Mouse (Mus musculus): ENCODE results near the gene Meiob. TPM values are rescaled to one million over a fixed set of nuclear protein-coding genes. Genes with fewer than 3 reads are reported as not detected.

Meiob gene
- polyA plus RNA-seq, 1 experiment from 2014 or later, result not detected

DNA sequence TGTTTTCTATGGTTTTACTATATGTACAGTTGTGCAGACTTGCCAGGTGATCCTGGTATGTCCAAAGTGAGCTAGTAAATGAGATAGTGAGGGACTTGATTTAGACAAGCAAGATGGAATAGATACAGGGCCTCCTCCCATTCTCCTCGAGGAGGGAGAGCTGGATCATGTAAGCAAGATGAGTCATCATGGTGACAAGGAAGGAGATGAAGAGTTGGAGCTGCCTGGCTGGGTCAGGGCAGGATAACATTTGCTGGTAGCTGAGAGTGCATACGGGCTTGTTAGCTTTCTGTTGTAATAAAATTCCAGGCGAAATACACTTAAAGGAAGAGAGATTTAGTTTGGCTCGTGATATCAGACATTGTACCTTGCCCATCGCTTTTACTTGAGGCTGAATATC, 36.3 kb downstream of the Meiob start:
- H3K4me3 ChIP-seq, result no peak overlapping the region
- H3K9ac ChIP-seq, result no peak overlapping the region
- H3K4me1 ChIP-seq, result no peaks in the 10 kb centered on the region
- peaks cover 21% of the 10 kb centered on the region for H3K27me3 ChIP-seq (replicated peaks)
- no peaks in the 10 kb centered on the region for H3K36me3 ChIP-seq (replicated peaks)
- ATAC-seq (replicated peaks), result no peak
- H3K9me3 ChIP-seq, result no peaks in the 10 kb centered on the region
- H3K27ac ChIP-seq, result no peak overlapping the region
- 67% methylated on average over 5 of the region's 5 CpGs for WGBS
- H3K4me2 ChIP-seq, result no peak overlapping the region

DNA sequence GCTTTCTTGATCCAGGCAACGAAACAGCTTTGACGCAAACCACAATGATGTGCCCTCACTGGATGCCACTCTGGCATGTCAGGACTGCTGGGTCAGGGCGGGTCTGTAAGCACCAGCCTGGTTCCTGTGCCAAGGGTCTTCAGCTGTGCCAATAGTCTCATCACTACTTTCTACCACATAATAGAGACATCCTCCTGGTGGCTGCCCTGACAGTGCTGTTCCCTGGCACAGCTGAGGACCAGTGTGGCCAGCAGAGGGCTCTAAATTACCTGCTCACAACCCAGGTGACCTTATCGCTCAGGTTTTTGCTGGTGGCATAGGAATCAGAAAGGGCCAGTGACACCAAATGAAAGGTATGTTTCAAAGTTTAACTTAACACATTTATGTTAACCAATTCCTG, 37.0 kb downstream of the Meiob start:
- no peak for ATAC-seq (replicated peaks)
- WGBS, result 46% methylated on average over 4 of the region's 4 CpGs

GRCm38 (mm10) chr17:24842631-24843030, 38.5 kb downstream of the Meiob start:
- no peaks in the 10 kb centered on the region for H3K9me3 ChIP-seq
- H3K4me1 ChIP-seq, result no peaks in the 10 kb centered on the region
- no peak overlapping the region for H3K4me3 ChIP-seq
- H3K27me3 ChIP-seq (replicated peaks), result peaks cover 15% of the 10 kb centered on the region
- no peak for ATAC-seq (replicated peaks)
- no peak overlapping the region for H3K9ac ChIP-seq
- H3K4me2 ChIP-seq, result no peak overlapping the region
- H3K27ac ChIP-seq, result no peak overlapping the region
- WGBS, result 63% methylated on average over 2 of the region's 2 CpGs
- H3K36me3 ChIP-seq (replicated peaks), result no peaks in the 10 kb centered on the region

More for the DNA sequence above, 37.0 kb downstream of the Meiob start:
- Histone ChIP-seq H3K9ac (no peak overlapping the region), H3K27ac (no peak overlapping the region), H3K4me2 (no peak overlapping the region), H3K27me3 (replicated peaks) (peaks cover 21% of the 10 kb centered on the region), H3K36me3 (replicated peaks) (no peaks in the 10 kb centered on the region), H3K9me3 (no peaks in the 10 kb centered on the region), H3K4me3 (no peak overlapping the region), H3K4me1 (no peaks in the 10 kb centered on the region)

DNA sequence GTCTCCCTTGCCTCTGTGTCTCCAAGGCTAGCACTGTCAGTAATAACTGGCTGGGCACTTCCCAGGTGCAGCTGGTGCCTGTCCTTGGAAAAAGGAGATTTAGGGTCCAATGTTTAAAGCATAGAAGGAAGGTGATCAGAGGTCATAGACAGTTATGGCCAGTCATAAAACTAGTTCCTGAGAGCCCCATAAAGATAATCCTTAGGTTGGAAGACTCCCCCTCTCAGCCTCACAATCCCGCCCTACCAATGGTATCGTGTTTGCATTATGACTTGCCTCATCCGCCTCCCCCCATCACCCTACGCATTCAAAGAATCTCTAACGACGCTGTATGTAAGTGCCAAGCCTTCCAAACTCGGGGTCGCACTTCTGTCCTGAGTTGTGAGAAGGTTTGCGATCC, 40.4 kb downstream of the Meiob start:
- Histone ChIP-seq H3K27me3 (replicated peaks) (peaks cover 12% of the 10 kb centered on the region), H3K27ac (no peak overlapping the region), H3K9me3 (no peaks in the 10 kb centered on the region), H3K4me2 (no peak overlapping the region), H3K4me1 (peaks cover 13% of the 10 kb centered on the region), H3K9ac (no peak overlapping the region), H3K4me3 (no peak overlapping the region), H3K36me3 (replicated peaks) (no peaks in the 10 kb centered on the region)
- ATAC-seq (replicated peaks), result no peak
- WGBS, result 58% methylated on average over 9 of the region's 9 CpGs

GRCm38 (mm10) chr17:24847386-24847785, 43.3 kb downstream of the Meiob start:
- Histone ChIP-seq H3K9me3 (no peaks in the 10 kb centered on the region), H3K27me3 (replicated peaks) (no peaks in the 10 kb centered on the region), H3K36me3 (replicated peaks) (no peaks in the 10 kb centered on the region), H3K4me3 (no peak overlapping the region), H3K4me1 (peaks cover 26% of the 10 kb centered on the region), H3K9ac (no peak overlapping the region), H3K27ac (no peak overlapping the region), H3K4me2 (no peak overlapping the region)
- 96% methylated on average over 1 of the region's 1 CpGs for WGBS
- no peak for ATAC-seq (replicated peaks)

DNA sequence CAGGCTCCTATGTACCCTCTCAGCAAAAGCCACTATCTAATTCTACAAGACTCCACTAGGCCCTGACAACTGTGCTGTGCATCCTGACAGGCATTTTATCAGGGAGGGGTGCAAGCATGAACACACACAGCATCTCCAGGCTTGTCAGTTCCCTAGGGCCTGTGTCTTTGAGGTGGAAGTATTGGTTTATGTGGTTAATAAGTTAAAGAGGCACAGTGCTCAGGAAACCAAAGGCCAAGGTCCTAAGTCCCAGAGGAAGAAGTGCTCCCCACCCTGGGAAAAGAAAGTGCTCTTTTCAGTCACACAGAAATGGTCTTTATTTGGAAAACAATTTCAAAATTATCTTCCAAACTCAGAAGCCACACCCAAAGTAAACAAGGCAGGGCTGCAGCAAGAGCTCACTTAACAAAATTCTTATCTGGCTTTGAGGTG, 44.5 kb downstream of the Meiob start:
- ATAC-seq (replicated peaks), result no peak
- H3K4me3 ChIP-seq, result no peak overlapping the region
- peak overlapping the region; percentile 95 for H3K4me2 ChIP-seq
- no peak overlapping the region for H3K27ac ChIP-seq
- no peak overlapping the region for H3K9ac ChIP-seq
- H3K4me1 ChIP-seq, result peaks cover 26% of the 10 kb centered on the region
- no peaks in the 10 kb centered on the region for H3K9me3 ChIP-seq
- 0 out of 2 replicates have a peak, but pooled peaks cover 3% of the 10 kb centered on the region for H3K36me3 ChIP-seq (replicated peaks)
- no peaks in the 10 kb centered on the region for H3K27me3 ChIP-seq (replicated peaks)

DNA sequence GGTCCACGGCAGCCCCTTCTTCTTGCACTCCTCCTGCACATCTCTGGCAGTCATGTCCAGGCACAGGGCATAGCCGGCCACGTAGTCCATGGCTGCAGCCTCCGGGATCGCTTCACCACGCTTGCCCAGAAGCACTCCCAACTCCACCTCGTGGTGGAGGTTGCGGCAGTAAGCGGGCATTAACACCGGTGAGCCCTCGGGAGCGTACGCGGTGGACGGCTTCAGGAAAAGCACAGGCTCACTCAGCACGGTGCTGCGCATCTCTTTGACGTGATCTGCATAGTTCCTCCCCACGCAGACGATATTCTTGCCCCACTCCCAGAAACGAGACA, 45.6 kb downstream of the Meiob start:
- H3K4me1 ChIP-seq, result peaks cover 26% of the 10 kb centered on the region
- H3K4me2 ChIP-seq, result peak overlapping the region; percentile 95
- 0% methylated on average over 21 of the region's 21 CpGs for WGBS
- no peaks in the 10 kb centered on the region for H3K27me3 ChIP-seq (replicated peaks)
- peaks cover 3% of the 10 kb centered on the region; the same call in 1 of the 2 replicates for H3K36me3 ChIP-seq (replicated peaks)
- H3K27ac ChIP-seq, result peak overlapping the region; percentile 97
- peak; percentile 78; the same call in 1 of the 2 replicates for ATAC-seq (replicated peaks)
- H3K9ac ChIP-seq, result peak overlapping the region; percentile 68
- H3K4me3 ChIP-seq, result peak overlapping the region; percentile 98
- H3K9me3 ChIP-seq, result no peaks in the 10 kb centered on the region

DNA sequence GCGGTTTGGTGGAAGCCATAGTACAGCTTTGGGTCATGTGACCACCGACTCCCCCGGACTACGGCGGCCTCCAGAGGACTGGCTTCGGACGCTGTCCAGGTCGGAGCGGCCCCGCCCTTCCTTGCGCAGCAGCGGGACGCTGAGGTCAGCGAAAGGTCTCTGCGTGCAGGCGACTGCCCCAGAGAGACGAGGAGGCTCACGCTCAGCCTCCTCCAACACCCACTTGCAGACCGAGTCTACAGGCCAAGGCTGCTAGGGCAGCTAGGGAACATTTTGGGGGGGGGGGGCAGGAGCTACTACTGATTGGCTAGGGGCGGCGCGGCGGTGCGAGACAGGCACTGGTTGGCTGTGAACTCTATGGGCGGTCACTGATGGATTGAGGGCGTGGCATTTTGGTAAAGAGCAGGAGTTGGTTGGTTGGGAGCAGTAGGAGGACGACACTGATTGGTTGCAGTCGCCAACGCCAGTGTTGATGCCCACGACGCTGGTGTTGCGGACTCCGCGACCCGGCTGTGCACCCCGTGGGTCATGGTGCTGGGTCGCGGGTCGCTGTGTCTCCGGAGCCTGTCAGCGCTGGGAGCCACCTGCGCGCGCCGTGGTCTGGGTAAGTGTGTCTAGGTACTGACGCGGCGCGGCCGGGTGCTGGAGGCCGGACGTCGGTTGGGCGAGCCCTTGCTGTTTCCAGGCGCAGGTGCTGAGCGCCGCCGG, 46.1 kb downstream of the Meiob start, which contains the start of gene Fahd1:
Gene Fahd1, minus strand, starts transcription at position 300 of the 708 bp plus-strand sequence.
- peak; percentile 100 for ATAC-seq (replicated peaks)
- Histone ChIP-seq H3K9me3 (no peaks in the 10 kb centered on the region), H3K27me3 (replicated peaks) (no peaks in the 10 kb centered on the region), H3K27ac (peak within 1 kb of the TSS; percentile 97), H3K9ac (peak within 1 kb of the TSS; percentile 88), H3K4me3 (peak within 1 kb of the TSS; percentile 98), H3K4me1 (peaks cover 26% of the 10 kb centered on the region), H3K36me3 (replicated peaks) (peaks cover 3% of the 10 kb centered on the region; the same call in 1 of the 2 replicates), H3K4me2 (peak within 1 kb of the TSS; percentile 95)
- 0% methylated on average over 58 of the region's 58 CpGs for whole genome bisulfite sequencing

DNA sequence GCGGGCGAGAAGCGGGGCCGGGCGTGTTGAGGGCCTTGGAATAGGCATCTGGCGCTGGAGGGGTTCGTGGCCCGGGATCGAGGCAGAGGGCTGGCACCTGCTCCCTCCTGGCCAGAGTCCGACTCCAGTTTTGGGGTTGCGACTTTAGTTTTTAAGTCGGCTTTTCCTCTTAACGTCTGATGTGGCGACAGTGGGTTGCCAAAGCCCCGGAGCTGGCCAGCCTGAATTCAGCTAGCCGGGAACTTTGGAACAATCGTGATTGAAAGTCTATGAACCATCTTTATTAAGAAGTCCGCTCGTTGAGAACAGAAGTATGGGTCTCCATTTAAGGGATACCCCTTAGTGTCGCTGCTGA, 46.7 kb downstream of the Meiob start:
- peaks cover 26% of the 10 kb centered on the region for H3K4me1 ChIP-seq
- H3K4me2 ChIP-seq, result peak overlapping the region; percentile 95
- peak overlapping the region; percentile 88 for H3K9ac ChIP-seq
- peak overlapping the region; percentile 98 for H3K4me3 ChIP-seq
- H3K27me3 ChIP-seq (replicated peaks), result no peaks in the 10 kb centered on the region
- peaks cover 3% of the 10 kb centered on the region; the same call in 1 of the 2 replicates for H3K36me3 ChIP-seq (replicated peaks)
- peak overlapping the region; percentile 97 for H3K27ac ChIP-seq
- H3K9me3 ChIP-seq, result no peaks in the 10 kb centered on the region
- ATAC-seq (replicated peaks), result no peak
- under 1% methylated on average over 20 of the region's 20 CpGs for WGBS

DNA sequence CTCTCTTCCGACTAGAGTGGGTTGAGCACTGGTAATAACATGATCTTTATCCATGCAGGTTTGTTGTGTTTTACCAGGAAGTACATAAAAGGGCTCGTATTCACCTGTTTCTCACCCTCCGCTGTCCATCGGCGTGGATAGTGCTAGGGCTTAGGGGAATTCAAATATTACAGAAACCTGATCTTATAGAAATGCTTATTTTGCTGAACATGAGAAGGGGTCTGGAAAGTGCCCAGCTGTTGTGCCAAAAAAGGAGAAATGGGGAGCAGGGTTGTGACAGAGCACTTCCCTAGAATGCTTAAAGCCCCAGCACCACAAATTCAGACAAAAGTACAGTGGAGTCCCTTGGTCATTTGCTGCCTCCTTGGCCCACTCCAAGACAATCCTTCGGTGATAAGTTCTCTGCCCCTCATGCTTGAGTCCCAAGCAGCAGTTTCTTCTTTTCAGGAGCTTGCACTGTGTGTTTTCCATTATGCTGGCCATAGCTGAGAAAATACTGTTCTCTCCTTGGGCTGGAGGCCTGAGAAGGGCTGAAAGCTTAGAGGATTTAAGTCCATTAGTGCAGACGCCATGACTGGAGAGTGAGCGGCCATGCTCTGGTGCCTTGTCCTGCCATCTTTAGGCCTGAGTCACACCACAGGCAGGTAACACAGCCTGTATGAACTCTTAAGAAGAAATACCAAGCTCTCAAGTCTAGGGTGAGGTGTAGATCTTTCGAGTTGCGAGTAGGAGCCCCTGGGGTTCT, 47.5 kb downstream of the Meiob start:
- Histone ChIP-seq H3K4me3 (peak overlapping the region; percentile 98), H3K4me2 (peak overlapping the region; percentile 95), H3K9ac (peak overlapping the region; percentile 88; the same call in 1 of the 2 replicates), H3K4me1 (peaks cover 26% of the 10 kb centered on the region), H3K27ac (no peak overlapping the region), H3K9me3 (no peaks in the 10 kb centered on the region), H3K27me3 (replicated peaks) (no peaks in the 10 kb centered on the region), H3K36me3 (replicated peaks) (peaks cover 3% of the 10 kb centered on the region; the same call in 1 of the 2 replicates)
- no peak for ATAC-seq (replicated peaks)
- 84% methylated on average over 10 of the region's 10 CpGs for WGBS

GRCm38 (mm10) chr17:24855838-24856464, 51.9 kb downstream of the Meiob start:
- ATAC-seq (replicated peaks), result no peak
- peaks cover 3% of the 10 kb centered on the region; the same call in 1 of the 2 replicates for H3K36me3 ChIP-seq (replicated peaks)
- H3K4me2 ChIP-seq, result no peak overlapping the region
- H3K27ac ChIP-seq, result no peak overlapping the region
- H3K27me3 ChIP-seq (replicated peaks), result no peaks in the 10 kb centered on the region
- peaks cover 9% of the 10 kb centered on the region for H3K4me1 ChIP-seq
- H3K4me3 ChIP-seq, result no peak overlapping the region
- no peak overlapping the region for H3K9ac ChIP-seq
- H3K9me3 ChIP-seq, result no peaks in the 10 kb centered on the region
- 84% methylated on average over 3 of the region's 3 CpGs for WGBS

GRCm38 (mm10) chr17:24856589-24856988, 52.5 kb downstream of the Meiob start:
- H3K4me3 ChIP-seq, result no peak overlapping the region
- no peak overlapping the region for H3K9ac ChIP-seq
- H3K9me3 ChIP-seq, result no peaks in the 10 kb centered on the region
- H3K4me1 ChIP-seq, result peaks cover 3% of the 10 kb centered on the region
- no peaks in the 10 kb centered on the region for H3K27me3 ChIP-seq (replicated peaks)
- no peak overlapping the region for H3K4me2 ChIP-seq
- no peak for ATAC-seq (replicated peaks)
- 92% methylated on average over 13 of the region's 13 CpGs for WGBS
- peaks cover 7% of the 10 kb centered on the region; the same call in 1 of the 2 replicates for H3K36me3 ChIP-seq (replicated peaks)
- H3K27ac ChIP-seq, result no peak overlapping the region
